Mouse (Mus musculus): ENCODE measurements around the gene Shq1. TPM values are rescaled to one million over a fixed set of nuclear protein-coding genes. Genes with fewer than 3 reads are reported as not detected.

Gene Shq1
- polyA plus RNA-seq, 1 experiment from 2014 or later = 7.7 TPM

DNA sequence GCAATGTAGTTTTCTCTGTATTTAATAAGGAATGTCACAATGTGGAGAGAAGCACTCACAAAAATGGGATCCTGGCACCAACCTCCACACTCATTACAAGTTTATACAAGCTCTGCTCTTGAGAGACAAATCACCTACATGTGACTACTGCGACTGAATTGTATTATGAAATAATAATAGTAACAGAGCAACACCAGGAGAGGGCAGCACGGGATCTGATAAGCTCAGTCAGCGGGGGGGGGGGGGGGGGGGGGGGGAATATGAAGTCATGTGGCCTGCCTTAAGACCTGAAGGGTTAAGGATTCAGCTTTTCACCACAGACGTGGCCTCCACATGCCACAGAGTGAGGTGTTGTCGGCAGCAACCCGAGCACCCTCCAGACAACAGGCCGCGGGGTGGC lies 60.8 kb downstream of the Shq1 start:
- TF ChIP-seq EP300 (optimal IDR thresholded peaks at IDR 0.05) = no peak
- TF ChIP-seq CTCF (IDR thresholded peaks at IDR 0.05; ENCODE audit: low read depth) = peak; percentile 55
- H3K9me3 ChIP-seq (ENCODE audit: control insufficient read depth, low read length) = no peaks in the 10 kb centered on the region
- no peaks in the 10 kb centered on the region for H3K4me1 ChIP-seq (replicated peaks; ENCODE audit: control insufficient read depth, insufficient read depth)
- DNase-seq (ENCODE audit: low spot score) (peak; percentile 31), ATAC-seq (ENCODE audit: low FRiP score, low TSS enrichment) (no peak; the same call in 1 of the 2 replicates)
- H3K36me3 ChIP-seq (ENCODE audit: control insufficient read depth, insufficient read depth, low read length) = no peaks in the 10 kb centered on the region
- 52% methylated on average over 8 of the region's 8 CpGs for WGBS
- no peak overlapping the region for H3K4me2 ChIP-seq (replicated peaks; ENCODE audit: low read depth)
- no peak overlapping the region for H3K9ac ChIP-seq (ENCODE audit: low read length)
- no peaks in the 10 kb centered on the region for H3K27me3 ChIP-seq (ENCODE audit: control insufficient read depth, insufficient read depth, low read length)
- no peak overlapping the region for H3K27ac ChIP-seq (replicated peaks)
- no peak overlapping the region for H3K4me3 ChIP-seq (ENCODE audit: low read depth, low read length)

DNA sequence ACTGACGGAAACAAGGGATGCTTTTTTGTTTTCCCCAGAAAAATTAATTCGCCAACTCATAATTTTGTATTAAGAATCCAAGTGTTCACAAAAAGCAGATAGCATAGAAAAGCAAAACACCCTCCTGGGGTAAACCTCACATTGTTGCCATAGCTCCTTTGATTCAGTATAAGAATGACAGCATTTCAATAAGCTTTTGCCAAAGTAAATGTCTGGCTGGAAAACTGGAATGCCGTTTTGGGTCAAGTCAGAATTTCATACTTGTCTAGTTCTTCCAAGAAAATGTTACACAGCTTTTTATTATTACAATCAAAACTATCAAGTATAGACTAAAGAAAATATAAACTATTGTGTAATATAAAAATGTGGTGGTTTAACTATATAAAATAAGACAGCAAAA lies 61.7 kb downstream of the Shq1 start:
- ATAC-seq (ENCODE audit: low FRiP score, low TSS enrichment) (no peak), DNase-seq (ENCODE audit: low spot score) (no peak)
- H3K36me3 ChIP-seq (ENCODE audit: control insufficient read depth, insufficient read depth, low read length) = no peaks in the 10 kb centered on the region
- 71% methylated on average over 3 of the region's 3 CpGs for WGBS
- no peak for TF ChIP-seq CTCF (IDR thresholded peaks at IDR 0.05; ENCODE audit: low read depth)
- no peaks in the 10 kb centered on the region for H3K9me3 ChIP-seq (ENCODE audit: control insufficient read depth, low read length)
- H3K4me3 ChIP-seq (ENCODE audit: low read depth, low read length) = no peak overlapping the region
- no peak overlapping the region for H3K9ac ChIP-seq (ENCODE audit: low read length)
- no peaks in the 10 kb centered on the region for H3K27me3 ChIP-seq (ENCODE audit: control insufficient read depth, insufficient read depth, low read length)
- H3K27ac ChIP-seq (replicated peaks) = no peak overlapping the region
- H3K4me1 ChIP-seq (replicated peaks; ENCODE audit: control insufficient read depth, insufficient read depth) = no peaks in the 10 kb centered on the region
- no peak overlapping the region for H3K4me2 ChIP-seq (replicated peaks; ENCODE audit: low read depth)

DNA sequence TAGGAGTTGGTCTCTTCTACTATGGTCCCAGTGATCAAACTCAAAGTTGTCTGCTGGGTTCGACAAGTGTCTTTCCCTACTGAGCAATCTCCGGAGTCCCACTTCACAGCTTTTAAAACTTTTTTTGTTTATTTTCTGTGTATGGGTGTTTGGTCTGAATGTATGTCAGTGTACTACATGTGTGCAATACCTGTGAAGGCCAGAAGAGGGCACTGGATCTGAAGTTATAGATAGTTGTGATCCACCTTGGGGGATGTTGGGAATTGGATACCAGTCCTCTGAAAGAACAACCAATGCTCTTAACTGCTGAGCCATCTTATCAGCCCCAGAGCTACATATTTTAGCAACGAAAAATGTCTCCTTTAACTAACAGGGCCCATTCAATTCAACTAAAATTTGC lies 62.5 kb downstream of the Shq1 start:
- ATAC-seq (ENCODE audit: low FRiP score, low TSS enrichment) = no peak
- H3K36me3 ChIP-seq (ENCODE audit: control insufficient read depth, insufficient read depth, low read length) = no peaks in the 10 kb centered on the region
- no peak overlapping the region for H3K4me2 ChIP-seq (replicated peaks; ENCODE audit: low read depth)

DNA sequence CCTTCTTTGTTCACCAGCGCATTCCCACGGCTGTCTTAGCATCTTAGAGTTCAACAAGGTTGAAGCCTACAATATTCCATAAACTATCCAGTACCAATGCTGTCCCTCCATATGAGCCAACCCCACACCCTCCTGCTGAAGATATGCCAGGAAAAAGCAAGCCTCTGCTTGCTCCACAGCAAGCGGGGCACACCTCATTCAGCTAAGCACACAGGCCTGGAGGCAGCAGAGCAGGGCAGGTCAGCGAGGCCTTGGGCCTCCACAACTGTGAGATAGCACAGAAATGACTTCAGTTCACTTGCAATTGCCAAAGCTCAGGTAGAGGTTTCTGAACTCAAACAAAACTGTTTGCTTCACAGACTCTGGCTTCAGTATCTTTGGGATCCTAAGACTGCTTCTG lies 64.2 kb downstream of the Shq1 start:
- TF ChIP-seq CTCF (IDR thresholded peaks at IDR 0.05; ENCODE audit: low read depth) (no peak), EP300 (optimal IDR thresholded peaks at IDR 0.05) (no peak)
- Histone ChIP-seq H3K27me3 (ENCODE audit: control insufficient read depth, insufficient read depth, low read length) (no peaks in the 10 kb centered on the region), H3K9ac (ENCODE audit: low read length) (no peak overlapping the region), H3K4me1 (replicated peaks; ENCODE audit: control insufficient read depth, insufficient read depth) (no peaks in the 10 kb centered on the region), H3K27ac (replicated peaks) (no peak overlapping the region), H3K9me3 (ENCODE audit: control insufficient read depth, low read length) (no peaks in the 10 kb centered on the region), H3K4me3 (ENCODE audit: low read depth, low read length) (no peak overlapping the region), H3K4me2 (replicated peaks; ENCODE audit: low read depth) (no peak overlapping the region), H3K36me3 (ENCODE audit: control insufficient read depth, insufficient read depth, low read length) (no peaks in the 10 kb centered on the region)
- 51% methylated on average over 4 of the region's 4 CpGs for WGBS
- DNase-seq (ENCODE audit: low spot score) (peak; percentile 50), ATAC-seq (ENCODE audit: low FRiP score, low TSS enrichment) (peak; percentile 62; the same call in 1 of the 2 replicates)

More for the DNA sequence above, 62.5 kb downstream of the Shq1 start:
- H3K9ac ChIP-seq (ENCODE audit: low read length) = no peak overlapping the region
- no peaks in the 10 kb centered on the region for H3K27me3 ChIP-seq (ENCODE audit: control insufficient read depth, insufficient read depth, low read length)
- H3K9me3 ChIP-seq (ENCODE audit: control insufficient read depth, low read length) = no peaks in the 10 kb centered on the region
- WGBS = 94% methylated on average over 3 of the region's 3 CpGs
- no peak overlapping the region for H3K27ac ChIP-seq (replicated peaks)
- no peak for DNase-seq (ENCODE audit: low spot score)
- H3K4me3 ChIP-seq (ENCODE audit: low read depth, low read length) = no peak overlapping the region
- H3K4me1 ChIP-seq (replicated peaks; ENCODE audit: control insufficient read depth, insufficient read depth) = no peaks in the 10 kb centered on the region
- TF ChIP-seq CTCF (IDR thresholded peaks at IDR 0.05; ENCODE audit: low read depth) (peak; percentile 66), EP300 (optimal IDR thresholded peaks at IDR 0.05) (no peak)

DNA sequence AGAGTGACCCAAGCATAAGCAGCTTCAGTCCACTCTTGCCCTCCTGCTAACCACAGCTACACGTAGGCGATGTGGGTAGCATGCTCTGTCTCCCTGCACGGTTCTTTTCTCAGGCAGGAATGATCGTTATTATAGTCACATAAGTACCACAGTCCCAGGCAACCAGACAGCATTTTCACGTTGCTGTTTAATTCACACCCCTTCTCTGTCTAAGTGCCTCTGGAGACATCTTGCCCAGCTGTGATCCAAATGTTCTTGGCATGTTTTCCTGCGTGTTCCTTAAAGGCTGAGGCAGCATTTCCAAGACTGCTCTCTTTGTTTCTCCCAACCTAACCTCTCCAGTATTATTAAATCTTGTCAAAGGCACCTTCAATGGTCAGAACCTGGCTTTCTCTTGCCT lies 67.3 kb downstream of the Shq1 start:
- no peak overlapping the region for H3K4me3 ChIP-seq (ENCODE audit: low read depth, low read length)
- H3K4me2 ChIP-seq (replicated peaks; ENCODE audit: low read depth) = no peak overlapping the region
- H3K27ac ChIP-seq (replicated peaks) = no peak overlapping the region
- no peak for TF ChIP-seq EP300 (optimal IDR thresholded peaks at IDR 0.05)
- no peak for TF ChIP-seq CTCF (IDR thresholded peaks at IDR 0.05; ENCODE audit: low read depth)
- DNase-seq (ENCODE audit: low spot score) = no peak
- WGBS = 59% methylated on average over 6 of the region's 6 CpGs
- H3K4me1 ChIP-seq (replicated peaks; ENCODE audit: control insufficient read depth, insufficient read depth) = no peaks in the 10 kb centered on the region
- no peak overlapping the region for H3K9ac ChIP-seq (ENCODE audit: low read length)
- H3K36me3 ChIP-seq (ENCODE audit: control insufficient read depth, insufficient read depth, low read length) = no peaks in the 10 kb centered on the region
- ATAC-seq (ENCODE audit: low FRiP score, low TSS enrichment) = no peak
- no peaks in the 10 kb centered on the region for H3K9me3 ChIP-seq (ENCODE audit: control insufficient read depth, low read length)
- no peaks in the 10 kb centered on the region for H3K27me3 ChIP-seq (ENCODE audit: control insufficient read depth, insufficient read depth, low read length)

DNA sequence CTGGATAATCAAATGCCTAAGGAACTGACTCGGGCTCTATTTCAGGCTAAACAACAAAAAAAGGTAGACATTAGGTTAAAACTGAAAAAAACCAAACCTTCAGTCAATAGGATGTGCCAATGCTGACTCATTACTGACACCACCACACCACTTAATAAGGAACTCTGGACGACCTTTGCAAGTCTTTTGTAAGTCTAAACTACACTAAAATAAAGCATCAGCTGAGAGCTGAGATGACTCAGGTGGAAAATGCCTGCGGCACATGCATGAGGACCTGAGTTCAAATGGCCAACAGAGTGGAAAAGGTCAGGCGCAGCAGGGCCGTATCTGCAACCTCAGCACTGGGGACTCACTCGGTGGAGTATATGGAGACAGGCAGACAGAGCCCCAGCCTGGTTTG lies 69.3 kb downstream of the Shq1 start:
- WGBS = 76% methylated on average over 6 of the region's 6 CpGs
- H3K9ac ChIP-seq (ENCODE audit: low read length) = no peak overlapping the region
- no peak for DNase-seq (ENCODE audit: low spot score)
- no peak overlapping the region for H3K27ac ChIP-seq (replicated peaks)
- H3K4me2 ChIP-seq (replicated peaks; ENCODE audit: low read depth) = no peak overlapping the region
- no peaks in the 10 kb centered on the region for H3K27me3 ChIP-seq (ENCODE audit: control insufficient read depth, insufficient read depth, low read length)
- H3K4me3 ChIP-seq (ENCODE audit: low read depth, low read length) = no peak overlapping the region
- no peaks in the 10 kb centered on the region for H3K4me1 ChIP-seq (replicated peaks; ENCODE audit: control insufficient read depth, insufficient read depth)
- H3K9me3 ChIP-seq (ENCODE audit: control insufficient read depth, low read length) = no peaks in the 10 kb centered on the region
- H3K36me3 ChIP-seq (ENCODE audit: control insufficient read depth, insufficient read depth, low read length) = no peaks in the 10 kb centered on the region
- TF ChIP-seq EP300 (optimal IDR thresholded peaks at IDR 0.05) = no peak
- TF ChIP-seq CTCF (IDR thresholded peaks at IDR 0.05; ENCODE audit: low read depth) = no peak
- ATAC-seq (ENCODE audit: low FRiP score, low TSS enrichment) = no peak
